Mouse (Mus musculus): Measurements from ENCODE around the gene Mfsd13b.

DNA sequence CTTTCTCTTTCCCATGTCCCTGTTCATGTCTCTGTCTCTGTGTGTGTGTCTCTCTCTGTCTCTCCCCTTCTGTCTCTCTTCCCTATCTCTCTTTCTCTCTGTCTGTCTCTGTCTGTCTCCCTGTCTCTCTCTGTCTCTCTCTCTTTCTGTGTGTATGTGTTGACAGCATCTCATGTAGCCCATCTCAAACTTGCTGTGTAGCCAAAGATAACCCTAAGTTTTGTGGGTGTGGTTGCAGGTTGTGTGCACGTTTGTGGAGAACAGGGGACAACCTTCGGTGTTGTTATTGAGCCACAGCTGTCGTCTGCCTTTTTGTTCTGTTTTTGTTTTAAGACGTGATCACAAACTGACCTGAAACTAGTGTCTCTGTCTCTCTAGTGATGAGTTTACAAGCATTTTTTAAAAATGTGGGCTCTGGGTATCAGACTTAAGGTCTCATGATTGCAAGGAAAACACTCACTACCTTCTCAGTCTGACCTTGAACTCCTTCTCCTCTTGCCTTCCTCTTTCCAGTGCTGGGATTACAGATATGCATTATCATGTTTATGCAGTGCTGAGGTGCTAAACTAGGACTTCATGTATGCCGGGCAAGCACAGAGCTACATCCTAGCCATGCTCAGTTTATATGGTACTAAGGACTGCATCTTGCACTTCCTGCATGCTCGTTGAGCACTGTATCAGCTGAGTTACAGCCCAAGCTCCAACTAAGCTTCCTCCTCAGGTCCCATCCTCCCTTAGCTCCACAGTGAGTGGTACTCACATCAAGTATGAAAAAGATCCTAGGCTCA is 43.1 kb downstream of the Mfsd13b start:
- TF ChIP-seq MAFK (IDR thresholded peaks at IDR 0.05; ENCODE audit: insufficient read depth, low read depth, low read length) (no peak), HCFC1 (IDR thresholded peaks at IDR 0.05; ENCODE audit: borderline replicate concordance, insufficient read depth, low read length) (no peak), CHD2 (IDR thresholded peaks at IDR 0.05; ENCODE audit: low read depth, low read length) (no peak), ZNF384 (IDR thresholded peaks at IDR 0.05; ENCODE audit: low read depth, low read length) (no peak)

Data from ES-E14 (cell line).